Mouse (Mus musculus): ENCODE data around the gene Myo10.

Gene Myo10

GRCm38 (mm10) chr15:25728501-25728900, 106.2 kb downstream of the Myo10 start:
- DNase-seq = no peak

GRCm38 (mm10) chr15:25731053-25731452, 108.7 kb downstream of the Myo10 start:
- no peak for DNase-seq

- no peak for DNase-seq
These were observed 110.6 kb downstream of the Myo10 start for GRCm38 (mm10) chr15:25732758-25733428.

- no peak for DNase-seq
These were observed 111.6 kb downstream of the Myo10 start for GRCm38 (mm10) chr15:25733739-25734430.

- no peak for DNase-seq
These were observed 114.2 kb downstream of the Myo10 start for GRCm38 (mm10) chr15:25736531-25736930.

GRCm38 (mm10) chr15:25740271-25740670, 117.9 kb downstream of the Myo10 start:
- no peak for DNase-seq

GRCm38 (mm10) chr15:25742196-25742595, 119.9 kb downstream of the Myo10 start:
- no peak for DNase-seq

GRCm38 (mm10) chr15:25751510-25751909, 129.2 kb downstream of the Myo10 start:
- no peak for DNase-seq

- DNase-seq = no peak
These were observed 130.3 kb downstream of the Myo10 start for GRCm38 (mm10) chr15:25752597-25752996.

- no peak for DNase-seq
These were observed 130.7 kb downstream of the Myo10 start for GRCm38 (mm10) chr15:25753003-25753402.

GRCm38 (mm10) chr15:25753878-25754277, 131.6 kb downstream of the Myo10 start:
- no peak for DNase-seq

- DNase-seq = no peak
These were observed 132.1 kb downstream of the Myo10 start for GRCm38 (mm10) chr15:25754342-25754951.

- no peak for DNase-seq
These were observed 133.2 kb downstream of the Myo10 start for GRCm38 (mm10) chr15:25755536-25755935.

GRCm38 (mm10) chr15:25756072-25756471, 133.7 kb downstream of the Myo10 start:
- DNase-seq = no peak

GRCm38 (mm10) chr15:25758037-25758436, 135.7 kb downstream of the Myo10 start:
- no peak for DNase-seq

- no peak for DNase-seq
These were observed 136.3 kb downstream of the Myo10 start for GRCm38 (mm10) chr15:25758500-25759086.

GRCm38 (mm10) chr15:25760304-25760703, 138.0 kb downstream of the Myo10 start:
- DNase-seq = no peak

- DNase-seq = no peak
These were observed 138.7 kb downstream of the Myo10 start for GRCm38 (mm10) chr15:25761049-25761448.

GRCm38 (mm10) chr15:25761800-25762211, 139.5 kb downstream of the Myo10 start:
- DNase-seq = no peak

GRCm38 (mm10) chr15:25762306-25762705, 140.0 kb downstream of the Myo10 start:
- DNase-seq = no peak

- no peak for DNase-seq
These were observed 140.8 kb downstream of the Myo10 start for GRCm38 (mm10) chr15:25763106-25763505.

- DNase-seq = no peak
These were observed 142.5 kb downstream of the Myo10 start for GRCm38 (mm10) chr15:25764653-25765352.

GRCm38 (mm10) chr15:25767777-25768176, 145.5 kb downstream of the Myo10 start:
- DNase-seq = no peak
